In genomic region chr8:84907037-84907436, GRCm38 (mm10) we compare ENCODE assay signal across 21 mouse cellular contexts. TPM values are rescaled to one million over a fixed set of nuclear protein-coding genes. Genes with fewer than 3 reads are reported as not detected.
"Had no signal": no experiment of that assay in that cellular context is flagged by ENCODE, and none has a peak within 500 bp of the region (broad histone marks: within the 10 kb centered on the region; RNA-seq: fewer than 3 reads in every experiment).

No protein-coding gene starts in this region.

- H3K9me3 ChIP-seq: lung, embryonic 15.5 days; megakaryocyte, embryonic 14.5 days; midbrain, embryonic 13.5 days; midbrain, embryonic 15.5 days; neural tube, embryonic 12.5 days; stomach, embryonic 15.5 days had no signal

- H3K27ac ChIP-seq: lung, embryonic 15.5 days; macrophage; midbrain, embryonic 13.5 days; midbrain, embryonic 15.5 days; neural tube, embryonic 12.5 days; stomach, embryonic 15.5 days; stomach, postnatal 0 days had no signal

- H3K4me2 ChIP-seq: lung, embryonic 15.5 days; midbrain, embryonic 11.5 days; midbrain, embryonic 13.5 days; midbrain, embryonic 15.5 days; neural tube, embryonic 12.5 days; stomach, embryonic 15.5 days had no signal

- H3K4me3 ChIP-seq: lung, embryonic 15.5 days; megakaryocyte, embryonic 14.5 days; midbrain, embryonic 13.5 days; midbrain, embryonic 15.5 days; neural tube, embryonic 12.5 days; stomach, embryonic 15.5 days had no signal

- ATAC-seq: lung, postnatal 0 days; midbrain, embryonic 13.5 days; midbrain, embryonic 15.5 days had no signal

- H3K9ac ChIP-seq: lung, embryonic 15.5 days; midbrain, embryonic 13.5 days; midbrain, embryonic 15.5 days; neural tube, embryonic 12.5 days; stomach, embryonic 15.5 days had no signal

- H3K36me3 ChIP-seq: lung, embryonic 15.5 days; stomach, embryonic 15.5 days had no signal

- DNase-seq: lung, adult 2 months; lung, postnatal 14 days; lung, postnatal 36 days; right cerebral cortex, postnatal 14 days; thymus, adult 2 months; thymus, postnatal 25 days; thymus, postnatal 4 days had no signal

RNA-seq across cellular contexts. Expression of gene Klf1, which starts 5.3 kb away (rescaled TPM):
- total RNA-seq: midbrain, postnatal 0 days; monocyte, adult 5-6 weeks; neutrophil, adult 5-6 weeks had no signal

RNA-seq across cellular contexts. Expression of gene Mast1, which starts 30.1 kb away (rescaled TPM):
- total RNA-seq: megakaryocyte progenitor cell, adult 5-6 weeks; monocyte, adult 5-6 weeks had no signal
